Mouse (Mus musculus): ENCODE measurements around the gene Dmrtb1. TPM values are rescaled to one million over a fixed set of nuclear protein-coding genes. Genes with fewer than 3 reads are reported as not detected.

Gene Dmrtb1
- polyA plus RNA-seq (2017; shearing (Covaris generic)): not detected

- no peak for ATAC-seq
Observed at GRCm38 (mm10) chr4:107684130-107684529, at the start of gene Dmrtb1. Gene Dmrtb1 (minus strand): TSS chr4:107684230.

- ATAC-seq: no peak
Observed at GRCm38 (mm10) chr4:107733603-107734002, 49.6 kb upstream of the Dmrtb1 start.

- ATAC-seq: no peak
Observed at GRCm38 (mm10) chr4:107732624-107733023, 48.6 kb upstream of the Dmrtb1 start.

GRCm38 (mm10) chr4:107732182-107732581, 48.2 kb upstream of the Dmrtb1 start:
- no peak for ATAC-seq

- ATAC-seq: no peak
Observed at GRCm38 (mm10) chr4:107731088-107731465, 47.0 kb upstream of the Dmrtb1 start.

GRCm38 (mm10) chr4:107730391-107731087, 46.5 kb upstream of the Dmrtb1 start:
- ATAC-seq: no peak

- ATAC-seq: no peak
Observed at GRCm38 (mm10) chr4:107725432-107725831, 41.4 kb upstream of the Dmrtb1 start.

GRCm38 (mm10) chr4:107720043-107720830, 36.2 kb upstream of the Dmrtb1 start:
- no peak for ATAC-seq

- ATAC-seq: no peak
Observed at GRCm38 (mm10) chr4:107719161-107719560, 35.1 kb upstream of the Dmrtb1 start.

GRCm38 (mm10) chr4:107718720-107719119, 34.7 kb upstream of the Dmrtb1 start:
- ATAC-seq: no peak

- no peak for ATAC-seq
Observed at GRCm38 (mm10) chr4:107717718-107718313, 33.8 kb upstream of the Dmrtb1 start.

GRCm38 (mm10) chr4:107716754-107717299, 32.8 kb upstream of the Dmrtb1 start:
- no peak for ATAC-seq

GRCm38 (mm10) chr4:107706884-107707283, 22.9 kb upstream of the Dmrtb1 start:
- no peak for ATAC-seq

GRCm38 (mm10) chr4:107704185-107704584, 20.2 kb upstream of the Dmrtb1 start:
- ATAC-seq: no peak

- ATAC-seq: no peak
Observed at GRCm38 (mm10) chr4:107701679-107702078, 17.6 kb upstream of the Dmrtb1 start.

- no peak for ATAC-seq
Observed at GRCm38 (mm10) chr4:107701116-107701515, 17.1 kb upstream of the Dmrtb1 start.

GRCm38 (mm10) chr4:107699271-107699670, 15.2 kb upstream of the Dmrtb1 start:
- no peak for ATAC-seq

GRCm38 (mm10) chr4:107693816-107694215, 9.8 kb upstream of the Dmrtb1 start:
- no peak for ATAC-seq

- no peak for ATAC-seq
Observed at GRCm38 (mm10) chr4:107688213-107688612, 4.2 kb upstream of the Dmrtb1 start.

- ATAC-seq: no peak
Observed at GRCm38 (mm10) chr4:107687127-107687526, 3.1 kb upstream of the Dmrtb1 start.

GRCm38 (mm10) chr4:107683006-107683756, 849 bp downstream of the Dmrtb1 start:
- no peak for ATAC-seq

GRCm38 (mm10) chr4:107681099-107681849, 2.8 kb downstream of the Dmrtb1 start:
- no peak for ATAC-seq

Measured in CD4-positive, CD25-positive, alpha-beta regulatory T cell, adult 4 months (primary cell).